Comparison of ENCODE assay signal across 7 mouse cellular contexts in the genomic region with DNA sequence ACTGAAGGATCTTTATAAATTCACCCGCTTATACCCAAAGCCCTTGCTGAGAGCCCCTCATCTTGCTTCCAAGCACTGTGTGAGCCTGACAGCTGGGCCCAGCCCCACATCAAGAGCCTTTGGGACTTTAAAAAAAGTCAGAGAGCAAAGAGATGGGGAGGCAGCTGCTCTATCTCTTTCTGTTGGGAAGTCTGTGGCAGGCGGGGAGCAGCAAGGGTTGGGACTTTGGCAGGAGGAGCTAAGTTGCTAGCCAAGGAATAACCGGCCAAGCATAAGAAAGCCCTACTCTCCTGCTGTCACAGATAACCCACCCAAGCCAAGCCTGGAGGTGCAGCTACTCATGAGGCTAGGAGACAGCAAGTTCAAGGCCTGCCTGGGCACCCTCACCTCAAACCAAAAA. TPM values are rescaled to one million over a fixed set of nuclear protein-coding genes. Genes with fewer than 3 reads are reported as not detected.
A peak's percentile ranks its signal among the peaks of the same experiment; 100 is the strongest.
DNase-seq lines count a peak whose midpoint lies in the region; ATAC-seq and TF ChIP-seq lines count a peak whose summit lies in the region.

No protein-coding gene starts in this region.

- no peaks in the 10 kb centered on the region for H3K9me3 ChIP-seq in midbrain, embryonic 10.5 days (replicated peaks)
- no peaks in the 10 kb centered on the region for H3K9me3 ChIP-seq in midbrain, embryonic 16.5 days (replicated peaks; ENCODE audit: control insufficient read depth, low read length, poor library complexity, severe bottlenecking)
- H3K9me3 ChIP-seq in hindbrain, postnatal 0 days (ENCODE audit: low read length), result no peaks in the 10 kb centered on the region

- ATAC-seq in midbrain, embryonic 16.5 days, result no peak
- peak; percentile 85 for ATAC-seq in hindbrain, postnatal 0 days
- ATAC-seq in erythroid progenitor cell, adult 5-6 weeks (replicated peaks; ENCODE audit: low FRiP score, poor library complexity, severe bottlenecking), result no peak

- H3K36me3 ChIP-seq in midbrain, embryonic 10.5 days, result no peaks in the 10 kb centered on the region
- no peaks in the 10 kb centered on the region for H3K36me3 ChIP-seq in midbrain, embryonic 16.5 days (ENCODE audit: control insufficient read depth, insufficient read depth, low read length)
- H3K36me3 ChIP-seq in hindbrain, postnatal 0 days (ENCODE audit: insufficient read depth, low read length), result no peaks in the 10 kb centered on the region

- TF ChIP-seq CTCF in hindbrain, postnatal 0 days (IDR thresholded peaks at IDR 0.05; ENCODE audit: low read depth), result no peak

- H3K4me3 ChIP-seq in midbrain, embryonic 10.5 days, result no peak overlapping the region
- no peak overlapping the region for H3K4me3 ChIP-seq in midbrain, embryonic 16.5 days (ENCODE audit: low read depth, low read length)
- no peak overlapping the region for H3K4me3 ChIP-seq in hindbrain, postnatal 0 days (ENCODE audit: low read length)

- H3K9ac ChIP-seq in midbrain, embryonic 16.5 days (ENCODE audit: low read depth, low read length), result no peak overlapping the region
- H3K9ac ChIP-seq in hindbrain, postnatal 0 days (replicated peaks; ENCODE audit: low read length), result no peak overlapping the region

- DNase-seq in midbrain, embryonic 10.5 days (ENCODE audit: low spot score), result no peak
- DNase-seq in cerebellum, postnatal 25 days, result peak; percentile 78 to 82
- peak; percentile 82 for DNase-seq in hindbrain, postnatal 0 days (ENCODE audit: low spot score)
- peak; percentile 25 for DNase-seq in ovary, postnatal 36 days (ENCODE audit: low spot score)
- DNase-seq in adrenal gland, adult 8-10 months, result no peak

- H3K27me3 ChIP-seq in midbrain, embryonic 10.5 days (ENCODE audit: low read depth, poor library complexity, severe bottlenecking), result no peaks in the 10 kb centered on the region
- no peaks in the 10 kb centered on the region for H3K27me3 ChIP-seq in midbrain, embryonic 16.5 days (ENCODE audit: control insufficient read depth, insufficient read depth, low read depth, low read length)
- no peaks in the 10 kb centered on the region for H3K27me3 ChIP-seq in hindbrain, postnatal 0 days (ENCODE audit: insufficient read depth, low read length)

- H3K4me1 ChIP-seq in midbrain, embryonic 10.5 days, result peaks cover 38% of the 10 kb centered on the region
- peaks cover 7% of the 10 kb centered on the region for H3K4me1 ChIP-seq in midbrain, embryonic 16.5 days (ENCODE audit: control insufficient read depth, insufficient read depth, low read length)
- H3K4me1 ChIP-seq in hindbrain, postnatal 0 days (ENCODE audit: insufficient read depth, low read length), result peaks cover 3% of the 10 kb centered on the region; the same call in 1 of the 2 replicates

- peak overlapping the region; percentile 49; the same call in 1 of the 2 replicates for H3K27ac ChIP-seq in midbrain, embryonic 10.5 days (replicated peaks)
- H3K27ac ChIP-seq in midbrain, embryonic 16.5 days (ENCODE audit: low read length), result no peak overlapping the region
- no peak overlapping the region for H3K27ac ChIP-seq in hindbrain, postnatal 0 days

- H3K4me2 ChIP-seq in midbrain, embryonic 16.5 days (ENCODE audit: low read length), result no peak overlapping the region
- no peak overlapping the region for H3K4me2 ChIP-seq in hindbrain, postnatal 0 days (ENCODE audit: low read depth, low read length)

- 77% methylated on average over 3 of the region's 3 CpGs for WGBS in midbrain, embryonic 10.5 days
- WGBS in midbrain, embryonic 16.5 days, result 55% methylated on average over 3 of the region's 3 CpGs
- 31% methylated on average over 3 of the region's 3 CpGs for WGBS in hindbrain, postnatal 0 days

RNA-seq across cellular contexts. Expression of gene Fzd7, which starts 48.2 kb away (rescaled TPM):
- polyA plus RNA-seq in midbrain, embryonic 10.5 days (2016; fragmentation: Nextera tagmentation; extraction: Ambion mirVana), result 5.9 and 8.6 TPM in 2 replicates
- polyA plus RNA-seq in midbrain, embryonic 16.5 days (2015; fragmentation: Nextera tagmentation; extraction: Ambion mirVana), result 2.6 and 3.2 TPM in 2 replicates
- total RNA-seq in hindbrain, postnatal 0 days (2014; rRNA removed), result 17.2 and 19.9 TPM in 2 replicates
- 1.4 and 1.8 TPM in 2 replicates for polyA plus RNA-seq in hindbrain, postnatal 0 days (2015; fragmentation: Nextera tagmentation; extraction: Ambion mirVana)
- 1.1 and 5.4 TPM in 2 replicates for total RNA-seq in erythroid progenitor cell, adult 5-6 weeks (2015; ENCODE audit: low replicate concordance)
- 0.45 and 0.77 TPM in 2 replicates for total RNA-seq in erythroid progenitor cell, adult 5-6 weeks (2017; ENCODE audit: low replicate concordance)
- 10 to 100 TPM; 14.6 to 19.8 (median 15.8) TPM for total RNA-seq in adrenal gland, adult 8-10 months (2022)

Comparison
In these comparisons a context has a peak if more than half of its experiments do, and no peak if none do; other contexts are left out.
1. DNase-seq: peak in cerebellum, postnatal 25 days (2 of 2), hindbrain, postnatal 0 days (single experiment) and ovary, postnatal 36 days (single experiment); none in midbrain, embryonic 10.5 days (single experiment) and adrenal gland, adult 8-10 months (single experiment).